Mouse (Mus musculus): Measurements from ENCODE around the gene Dtx3. TPM values are rescaled to one million over a fixed set of nuclear protein-coding genes. Genes with fewer than 3 reads are reported as not detected.

Dtx3 gene
- total and polyA plus RNA-seq, 2 experiments from 2014 or later = 175 to 245 TPM

GRCm38 (mm10) chr10:127214422-127214803, 18.9 kb upstream of the Dtx3 start:
- ATAC-seq (no peak), DNase-seq (no peak)
- Histone ChIP-seq H3K36me3 (ENCODE audit: insufficient read depth) (no peaks in the 10 kb centered on the region), H3K4me2 (ENCODE audit: low read depth) (no peak overlapping the region), H3K27me3 (ENCODE audit: insufficient read depth, low read length) (no peaks in the 10 kb centered on the region), H3K4me1 (ENCODE audit: insufficient read depth) (peaks cover 12% of the 10 kb centered on the region), H3K27ac (ENCODE audit: low read depth, low read length) (no peak overlapping the region), H3K9me3 (ENCODE audit: low read length) (no peaks in the 10 kb centered on the region), H3K9ac (no peak overlapping the region), H3K4me3 (ENCODE audit: low read depth, low read length) (no peak overlapping the region)
- 71% methylated on average over 1 of the region's 1 CpGs for WGBS
- no peak for TF ChIP-seq CTCF (IDR thresholded peaks at IDR 0.05; ENCODE audit: low read depth)

GRCm38 (mm10) chr10:127213704-127214421, 18.3 kb upstream of the Dtx3 start:
- no peak overlapping the region for H3K4me2 ChIP-seq (ENCODE audit: low read depth)
- DNase-seq = no peak
- no peak overlapping the region for H3K4me3 ChIP-seq (ENCODE audit: low read depth, low read length)
- H3K27me3 ChIP-seq (ENCODE audit: insufficient read depth, low read length) = no peaks in the 10 kb centered on the region
- no peak for ATAC-seq
- no peak overlapping the region for H3K9ac ChIP-seq
- no peaks in the 10 kb centered on the region for H3K9me3 ChIP-seq (ENCODE audit: low read length)
- TF ChIP-seq CTCF (IDR thresholded peaks at IDR 0.05; ENCODE audit: low read depth) = no peak
- H3K27ac ChIP-seq (ENCODE audit: low read depth, low read length) = no peak overlapping the region
- H3K4me1 ChIP-seq (ENCODE audit: insufficient read depth) = peaks cover 12% of the 10 kb centered on the region
- 82% methylated on average over 13 of the region's 13 CpGs for WGBS
- H3K36me3 ChIP-seq (ENCODE audit: insufficient read depth) = no peaks in the 10 kb centered on the region

- H3K9me3 ChIP-seq (ENCODE audit: low read length) = no peaks in the 10 kb centered on the region
- H3K4me1 ChIP-seq (ENCODE audit: insufficient read depth) = peaks cover 12% of the 10 kb centered on the region
- 89% methylated on average over 8 of the region's 8 CpGs for WGBS
- no peaks in the 10 kb centered on the region for H3K27me3 ChIP-seq (ENCODE audit: insufficient read depth, low read length)
- H3K4me3 ChIP-seq (ENCODE audit: low read depth, low read length) = no peak overlapping the region
- H3K36me3 ChIP-seq (ENCODE audit: insufficient read depth) = no peaks in the 10 kb centered on the region
- no peak for DNase-seq
- no peak for ATAC-seq
- H3K9ac ChIP-seq = no peak overlapping the region
- H3K27ac ChIP-seq (ENCODE audit: low read depth, low read length) = no peak overlapping the region
- no peak for TF ChIP-seq CTCF (IDR thresholded peaks at IDR 0.05; ENCODE audit: low read depth)
- H3K4me2 ChIP-seq (ENCODE audit: low read depth) = no peak overlapping the region
Measured at GRCm38 (mm10) chr10:127213272-127213671, 17.7 kb upstream of the Dtx3 start.

- peak within 1 kb of the TSS; percentile 77 for H3K4me3 ChIP-seq (ENCODE audit: low read depth, low read length)
- no peaks in the 10 kb centered on the region for H3K9me3 ChIP-seq (ENCODE audit: low read length)
- peak within 1 kb of the TSS; percentile 93 for H3K4me2 ChIP-seq (ENCODE audit: low read depth)
- H3K9ac ChIP-seq = peak within 1 kb of the TSS; percentile 77
- H3K36me3 ChIP-seq (ENCODE audit: insufficient read depth) = peaks cover 10% of the 10 kb centered on the region
- WGBS = 4% methylated on average over 44 of the region's 47 CpGs
- peak; percentile 95 for ATAC-seq
- peaks cover 12% of the 10 kb centered on the region for H3K4me1 ChIP-seq (ENCODE audit: insufficient read depth)
- H3K27ac ChIP-seq (ENCODE audit: low read depth, low read length) = peak within 1 kb of the TSS; percentile 64
- TF ChIP-seq CTCF (IDR thresholded peaks at IDR 0.05; ENCODE audit: low read depth) = no peak
- DNase-seq = peak; percentile 85
- no peaks in the 10 kb centered on the region for H3K27me3 ChIP-seq (ENCODE audit: insufficient read depth, low read length)
Measured at GRCm38 (mm10) chr10:127211414-127211854, 15.9 kb upstream of the Dtx3 start, which contains the start of gene Pip4k2c. TSS of gene Pip4k2c (minus strand) at chr10:127211585.

GRCm38 (mm10) chr10:127210961-127211405, 15.5 kb upstream of the Dtx3 start:
- Histone ChIP-seq H3K4me2 (ENCODE audit: low read depth) (peak overlapping the region; percentile 93), H3K4me1 (ENCODE audit: insufficient read depth) (peaks cover 12% of the 10 kb centered on the region), H3K4me3 (ENCODE audit: low read depth, low read length) (peak overlapping the region; percentile 77), H3K27ac (ENCODE audit: low read depth, low read length) (peak overlapping the region; percentile 64), H3K9me3 (ENCODE audit: low read length) (no peaks in the 10 kb centered on the region), H3K36me3 (ENCODE audit: insufficient read depth) (peaks cover 14% of the 10 kb centered on the region), H3K27me3 (ENCODE audit: insufficient read depth, low read length) (no peaks in the 10 kb centered on the region), H3K9ac (peak overlapping the region; percentile 77)
- WGBS = under 1% methylated on average over 25 of the region's 25 CpGs
- DNase-seq = no peak
- peak; percentile 46 for ATAC-seq
- no peak for TF ChIP-seq CTCF (IDR thresholded peaks at IDR 0.05; ENCODE audit: low read depth)

GRCm38 (mm10) chr10:127209928-127210570, 14.5 kb upstream of the Dtx3 start:
- H3K27me3 ChIP-seq (ENCODE audit: insufficient read depth, low read length) = no peaks in the 10 kb centered on the region
- peaks cover 22% of the 10 kb centered on the region for H3K36me3 ChIP-seq (ENCODE audit: insufficient read depth)
- no peak overlapping the region; the same call in 1 of the 2 replicates for H3K9ac ChIP-seq
- H3K4me3 ChIP-seq (ENCODE audit: low read depth, low read length) = peak overlapping the region; percentile 77; the same call in 1 of the 2 replicates
- no peak overlapping the region for H3K27ac ChIP-seq (ENCODE audit: low read depth, low read length)
- H3K9me3 ChIP-seq (ENCODE audit: low read length) = no peaks in the 10 kb centered on the region
- ATAC-seq (no peak), DNase-seq (no peak)
- H3K4me2 ChIP-seq (ENCODE audit: low read depth) = peak overlapping the region; percentile 93
- TF ChIP-seq CTCF (IDR thresholded peaks at IDR 0.05; ENCODE audit: low read depth) = no peak
- peaks cover 12% of the 10 kb centered on the region for H3K4me1 ChIP-seq (ENCODE audit: insufficient read depth)
- 83% methylated on average over 13 of the region's 13 CpGs for WGBS

GRCm38 (mm10) chr10:127208921-127209320, 13.4 kb upstream of the Dtx3 start:
- WGBS = 76% methylated on average over 4 of the region's 4 CpGs
- H3K4me1 ChIP-seq (ENCODE audit: insufficient read depth) = peaks cover 12% of the 10 kb centered on the region
- TF ChIP-seq CTCF (IDR thresholded peaks at IDR 0.05; ENCODE audit: low read depth) = no peak

More at GRCm38 (mm10) chr10:127208921-127209320, 13.4 kb upstream of the Dtx3 start:
- Histone ChIP-seq H3K9ac (no peak overlapping the region), H3K36me3 (ENCODE audit: insufficient read depth) (peaks cover 30% of the 10 kb centered on the region), H3K9me3 (ENCODE audit: low read length) (no peaks in the 10 kb centered on the region), H3K27me3 (ENCODE audit: insufficient read depth, low read length) (no peaks in the 10 kb centered on the region), H3K4me2 (ENCODE audit: low read depth) (no peak overlapping the region), H3K27ac (ENCODE audit: low read depth, low read length) (no peak overlapping the region), H3K4me3 (ENCODE audit: low read depth, low read length) (no peak overlapping the region)
- ATAC-seq = no peak
- no peak for DNase-seq

All from forebrain, postnatal 0 days (tissue).